Mouse (Mus musculus) kidney, postnatal 10 days (tissue): ENCODE results near the gene Cdpf1.
A peak's percentile ranks its signal among the peaks of the same experiment; 100 is the strongest.
"Not testable (repeated sequence)": the region's sequence is repeated elsewhere in the genome, so short reads cannot be mapped to it uniquely, and the experiment has no call there.

Source experiments
- DNase-seq: peaks from one replicate; pipeline ENCODE4 v3.0.0; 2021; ENCODE audit warnings: mixed read lengths

Cdpf1 gene

GRCm38 (mm10) chr15:85808031-85808430 is 3.5 kb downstream of the Cdpf1 start:
- no peak for DNase-seq

DNA sequence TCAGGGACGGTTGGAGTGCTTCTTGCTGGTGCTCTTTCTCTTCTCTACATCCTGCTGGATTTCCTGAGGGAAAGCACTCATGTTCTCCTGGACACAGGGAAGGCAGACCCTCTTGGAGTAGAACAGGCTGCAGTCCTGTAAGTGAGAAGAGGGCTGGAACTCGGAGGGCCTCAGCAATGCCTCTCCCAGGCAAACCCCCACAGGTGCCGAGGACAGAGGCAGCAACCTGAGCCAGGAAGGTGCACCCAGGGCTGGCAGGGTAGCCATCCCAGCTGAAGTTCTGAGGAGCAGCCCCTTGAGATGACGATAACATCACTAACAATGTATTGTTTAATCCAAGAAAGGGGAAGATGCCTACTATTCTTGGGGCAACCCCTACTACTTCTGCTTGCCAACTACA is 4.1 kb downstream of the Cdpf1 start:
- no peak for DNase-seq

DNA sequence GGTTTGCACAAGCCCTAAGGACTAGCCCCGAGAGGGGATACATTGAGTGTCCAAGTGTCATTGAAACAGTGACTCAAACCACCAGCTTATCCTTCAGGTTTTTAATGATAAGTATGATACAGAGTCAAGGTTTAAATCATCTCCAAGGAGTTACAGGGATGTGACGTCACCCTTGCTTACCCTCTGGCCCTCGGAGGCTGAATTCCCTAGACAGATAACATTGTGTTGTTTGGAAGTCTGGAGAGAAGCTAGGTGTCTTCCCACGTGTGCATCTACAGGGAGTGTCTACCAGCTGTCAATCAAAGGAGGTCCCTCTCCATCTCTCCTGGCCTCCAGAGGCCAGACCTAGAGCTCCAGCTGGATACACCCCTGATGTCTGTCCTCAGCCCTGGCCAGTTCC is 4.6 kb downstream of the Cdpf1 start:
- DNase-seq: no peak

- peak; percentile 38 for DNase-seq
Measured at GRCm38 (mm10) chr15:85802931-85803330, 8.6 kb downstream of the Cdpf1 start.

GRCm38 (mm10) chr15:85798676-85799075 is 12.8 kb downstream of the Cdpf1 start:
- DNase-seq: no peak

- DNase-seq: no peak
Measured at GRCm38 (mm10) chr15:85795516-85795915, 16.0 kb downstream of the Cdpf1 start.

DNA sequence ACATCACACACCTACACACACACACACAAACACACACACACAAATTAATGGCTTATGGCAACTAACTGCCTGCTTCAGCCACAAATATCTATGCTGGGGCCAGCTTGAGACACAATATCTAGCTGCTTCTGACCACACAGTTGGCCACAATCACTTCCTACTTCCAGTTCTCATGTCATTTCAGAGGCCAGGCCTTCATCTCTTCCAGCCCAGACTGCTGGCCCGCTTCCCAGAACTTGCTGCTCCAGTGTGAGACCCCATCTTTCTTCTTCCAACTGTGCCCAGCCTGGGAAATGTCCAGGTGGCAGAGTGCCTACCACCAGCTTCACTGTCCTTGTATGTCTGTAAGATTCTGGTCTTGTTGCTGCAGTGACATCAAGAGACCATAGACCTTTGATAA is 18.7 kb downstream of the Cdpf1 start:
- peak; percentile 41 for DNase-seq

DNA sequence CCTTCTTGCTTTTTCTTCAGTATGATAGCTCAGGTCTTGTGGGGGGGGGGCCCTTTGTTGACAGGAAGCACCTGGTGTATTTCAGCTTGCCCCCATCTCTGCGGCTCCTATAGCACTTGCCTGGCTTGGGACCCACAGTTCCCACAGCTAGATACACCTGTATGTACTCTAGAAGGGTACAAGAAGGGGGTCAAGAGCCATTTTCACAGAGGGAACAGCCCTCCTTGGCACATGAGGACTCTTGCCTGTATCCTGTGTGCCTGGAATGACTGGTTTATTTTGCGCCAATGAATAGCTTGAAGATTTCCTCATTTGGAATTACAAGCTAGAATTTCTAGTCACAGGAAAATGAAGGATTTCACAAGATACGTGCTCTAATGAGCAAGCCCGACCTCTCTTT is 20.0 kb downstream of the Cdpf1 start:
- DNase-seq: no peak

- DNase-seq: no peak
Measured at GRCm38 (mm10) chr15:85788633-85789032, 22.9 kb downstream of the Cdpf1 start.

- DNase-seq: no peak
Measured at GRCm38 (mm10) chr15:85788051-85788450, 23.4 kb downstream of the Cdpf1 start.

GRCm38 (mm10) chr15:85787482-85787881 is 24.0 kb downstream of the Cdpf1 start:
- no peak for DNase-seq

GRCm38 (mm10) chr15:85786711-85787110 is 24.8 kb downstream of the Cdpf1 start:
- DNase-seq: no peak

DNA sequence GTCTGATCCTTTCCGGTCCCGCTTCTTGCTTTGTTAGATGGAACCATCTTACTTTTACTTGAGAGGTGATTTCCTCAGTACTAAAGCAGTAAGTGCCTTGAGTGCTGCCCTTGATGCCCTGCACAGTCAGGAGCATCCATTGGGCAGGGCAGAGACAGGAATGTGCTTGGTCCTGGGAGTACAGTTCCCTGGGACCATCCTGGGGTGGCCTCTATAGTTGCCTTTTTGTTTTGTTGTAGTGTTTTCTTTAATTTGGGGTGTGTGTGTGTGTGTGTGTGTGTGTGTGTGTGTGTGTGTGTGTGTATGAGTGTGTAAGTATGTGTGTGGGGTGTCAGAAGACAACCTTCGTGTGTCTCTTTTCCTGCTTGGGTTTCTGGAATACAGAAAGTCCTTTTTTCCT is 27.2 kb downstream of the Cdpf1 start:
- no peak for DNase-seq

- DNase-seq: no peak
Measured at GRCm38 (mm10) chr15:85783146-85783545, 28.4 kb downstream of the Cdpf1 start.

- DNase-seq: not testable (repeated sequence)
Measured at GRCm38 (mm10) chr15:85778891-85779290, 32.6 kb downstream of the Cdpf1 start.

DNA sequence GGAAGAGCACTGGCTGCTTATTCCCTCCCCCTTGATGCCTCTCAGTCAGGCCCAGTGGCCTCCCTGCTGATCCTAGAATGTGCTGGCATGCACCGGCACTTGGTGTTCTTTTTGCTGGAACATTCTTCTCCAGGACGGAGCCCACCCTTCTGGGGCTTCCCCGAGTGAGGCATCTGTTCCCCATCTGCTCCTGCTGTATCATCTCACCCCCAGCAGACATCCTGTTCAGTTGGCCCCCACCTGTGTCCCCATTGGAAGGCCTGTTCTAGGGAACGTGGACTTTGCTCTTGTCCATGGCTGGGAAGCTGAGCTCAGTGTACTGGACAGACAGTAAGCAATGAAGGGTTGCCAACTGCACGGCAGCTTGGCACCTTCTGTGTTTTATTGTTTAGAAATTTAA is 34.7 kb downstream of the Cdpf1 start:
- DNase-seq: peak; percentile 47

GRCm38 (mm10) chr15:85776241-85776640 is 35.3 kb downstream of the Cdpf1 start:
- DNase-seq: no peak

GRCm38 (mm10) chr15:85775001-85775400 is 36.5 kb downstream of the Cdpf1 start:
- DNase-seq: no peak

GRCm38 (mm10) chr15:85774419-85774818 is 37.1 kb downstream of the Cdpf1 start:
- no peak for DNase-seq

- peak; percentile 44 for DNase-seq
Measured at GRCm38 (mm10) chr15:85772146-85772740, 39.3 kb downstream of the Cdpf1 start.

GRCm38 (mm10) chr15:85771306-85772121 is 40.0 kb downstream of the Cdpf1 start:
- DNase-seq: peak; percentile 36

- DNase-seq: no peak
Measured at GRCm38 (mm10) chr15:85768991-85769390, 42.5 kb downstream of the Cdpf1 start.

DNA sequence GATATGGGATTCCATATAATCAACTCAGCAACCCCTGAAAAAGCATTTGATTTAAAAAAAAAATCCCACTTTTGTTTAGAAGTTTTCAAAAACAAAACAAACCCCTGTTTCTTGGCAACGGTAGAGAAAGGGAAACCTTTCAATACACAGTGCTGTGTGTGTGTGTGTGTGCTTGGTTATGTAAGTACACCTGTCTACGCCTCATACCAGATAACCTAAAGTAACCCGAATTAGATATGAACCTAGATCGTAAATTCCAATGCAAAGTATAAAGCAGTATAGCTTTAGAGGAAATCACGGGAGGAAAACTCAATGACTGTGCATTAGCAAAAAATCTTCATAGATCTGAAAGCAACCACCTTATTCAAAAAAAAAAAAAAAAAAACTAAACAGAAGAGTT is 44.8 kb downstream of the Cdpf1 start:
- no peak for DNase-seq

DNA sequence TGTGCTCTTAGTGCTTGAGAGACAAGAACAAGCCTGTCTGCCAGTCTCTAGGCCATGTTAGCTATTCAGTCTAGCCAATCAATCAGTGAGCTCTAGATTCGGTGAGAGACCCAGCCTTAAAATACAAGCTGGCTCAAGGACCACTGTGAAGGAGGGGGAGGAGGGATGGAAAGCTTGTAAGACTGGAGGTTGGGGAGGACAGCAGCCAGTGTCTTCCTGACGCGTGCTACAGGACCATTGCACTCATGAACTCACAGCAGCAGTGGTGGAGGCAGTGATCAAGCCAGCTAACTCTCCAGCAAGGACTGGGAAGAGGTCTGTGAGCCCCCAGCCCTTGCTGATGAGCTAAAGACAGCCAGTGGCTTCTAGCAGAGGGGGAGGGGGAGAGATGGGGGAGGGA is 46.5 kb downstream of the Cdpf1 start:
- no peak for DNase-seq

DNA sequence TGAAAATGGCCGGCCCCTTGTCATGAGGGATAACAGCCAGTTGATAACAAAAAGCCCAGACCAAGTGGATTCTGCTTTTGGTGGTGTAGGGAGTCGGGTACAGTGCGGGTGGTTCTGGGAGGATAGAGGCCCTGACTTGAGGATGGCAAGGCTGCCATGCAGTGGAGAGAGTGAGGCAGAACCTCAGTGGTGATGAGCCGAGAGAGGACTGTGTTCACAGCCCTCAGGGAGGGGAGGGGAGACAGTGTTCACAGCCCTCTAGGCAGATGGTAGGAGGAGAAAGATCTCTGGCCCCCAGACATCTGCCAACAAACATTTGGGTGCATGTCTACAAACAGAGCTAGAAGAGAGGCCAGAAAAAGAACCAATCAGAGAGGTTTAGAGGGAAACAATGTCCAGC is 48.7 kb downstream of the Cdpf1 start:
- no peak for DNase-seq
